In the genomic region with DNA sequence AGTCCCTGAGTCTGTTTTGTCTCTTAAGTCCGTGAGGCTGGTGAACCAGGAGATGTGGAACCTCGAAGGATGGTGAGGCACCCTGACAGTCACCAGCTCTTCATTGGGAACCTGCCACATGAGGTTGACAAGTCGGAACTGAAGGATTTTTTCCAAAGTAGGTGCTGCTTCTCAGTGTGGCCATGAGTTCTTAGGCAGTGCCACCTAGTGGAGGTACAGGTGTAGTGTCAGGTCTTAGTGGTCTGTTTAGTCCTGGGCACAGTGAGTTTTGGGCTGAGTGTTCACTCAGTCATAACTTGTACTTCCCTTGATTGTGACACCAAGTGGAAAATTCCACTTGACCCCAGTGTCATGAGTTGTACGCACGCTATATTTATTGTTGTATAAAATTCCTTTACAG, we compare ENCODE assay signal across 9 mouse cellular contexts. TPM values are rescaled to one million over a fixed set of nuclear protein-coding genes. Genes with fewer than 3 reads are reported as not detected.
DNase-seq lines count a peak whose midpoint lies in the region; ATAC-seq and TF ChIP-seq lines count a peak whose summit lies in the region.
"Had no signal": no experiment of that assay in that cellular context is flagged by ENCODE, and none has a peak within 500 bp of the region (broad histone marks: within the 10 kb centered on the region; RNA-seq: fewer than 3 reads in every experiment).

No protein-coding gene starts in this region.

- WGBS in heart, embryonic 16.5 days, result 36% methylated on average over 5 of the region's 5 CpGs
- 65% methylated on average over 5 of the region's 5 CpGs for WGBS in spleen, adult 2 months

- H3K36me3 ChIP-seq in heart, embryonic 16.5 days (ENCODE audit: control insufficient read depth, insufficient read depth), result peaks cover 68% of the 10 kb centered on the region
- peaks cover 40% of the 10 kb centered on the region for H3K36me3 ChIP-seq in spleen, adult 2 months (ENCODE audit: control insufficient read depth, insufficient read depth, low read length)

- no peak overlapping the region for H3K4me3 ChIP-seq in heart, embryonic 16.5 days (ENCODE audit: low read length)
- no peak overlapping the region for H3K4me3 ChIP-seq in spleen, adult 2 months (ENCODE audit: extremely low read depth, insufficient read depth, insufficient read length)
- H3K4me3 ChIP-seq: liver, embryonic 15.5 days had no signal

- no peak overlapping the region for H3K4me2 ChIP-seq in heart, embryonic 16.5 days (ENCODE audit: low read depth, low read length)
- H3K4me2 ChIP-seq: liver, embryonic 15.5 days had no signal

- H3K27me3 ChIP-seq in heart, embryonic 16.5 days (ENCODE audit: control insufficient read depth, insufficient read depth, low read length), result no peaks in the 10 kb centered on the region
- H3K27me3 ChIP-seq in spleen, adult 2 months (ENCODE audit: control insufficient read depth, insufficient read depth, low read length), result no peaks in the 10 kb centered on the region
- H3K27me3 ChIP-seq: liver, embryonic 15.5 days had no signal

- no peak overlapping the region for H3K9ac ChIP-seq in heart, embryonic 16.5 days (ENCODE audit: low read length)
- H3K9ac ChIP-seq: liver, embryonic 15.5 days had no signal

- peak; percentile 53; the same call in 1 of the 2 replicates for TF ChIP-seq CTCF in spleen, adult 2 months (IDR thresholded peaks at IDR 0.05; ENCODE audit: extremely low read depth, insufficient read depth, insufficient read length, insufficient replicate concordance)

- no peak overlapping the region for H3K27ac ChIP-seq in heart, embryonic 16.5 days (ENCODE audit: low read length)
- no peak overlapping the region for H3K27ac ChIP-seq in spleen, adult 2 months (ENCODE audit: insufficient read depth, low read length)
- H3K27ac ChIP-seq: liver, embryonic 15.5 days had no signal

- no peak for DNase-seq in cerebellum, postnatal 4 days (ENCODE audit: low spot score in 2 of 2)
- DNase-seq in CD8-positive naive resting alpha-beta T cell, adult 2 months (ENCODE audit: low read depth in 2 of 2, low spot score in 2 of 2), result peak; percentile 13 to 41
- peak; percentile 31 for DNase-seq in c-Kit-negative CD71-positive TER-119-positive erythroid progenitor cells, embryonic 14.5 days (ENCODE audit: low read depth, low spot score)
- peak; percentile 56 to 63 for DNase-seq in kidney, postnatal 25 days
- peak; percentile 29 to 57 for DNase-seq in lung, postnatal 4 days
- DNase-seq in spleen, adult 2 months (ENCODE audit: low read depth in 1 of 2, low spot score in 2 of 2), result peak; percentile 25 to 28

- TF ChIP-seq POLR2A in spleen, adult 2 months (IDR thresholded peaks at IDR 0.05; ENCODE audit: low read depth, low read length), result no peak

- no peaks in the 10 kb centered on the region for H3K4me1 ChIP-seq in heart, embryonic 16.5 days (ENCODE audit: control insufficient read depth, insufficient read depth, low read length)
- H3K4me1 ChIP-seq in spleen, adult 2 months (ENCODE audit: control insufficient read depth, insufficient read depth, insufficient read length), result no peaks in the 10 kb centered on the region
- H3K4me1 ChIP-seq: liver, embryonic 15.5 days had no signal

- ATAC-seq in cerebellum, adult (ENCODE audit: insufficient number of reproducible peaks, low FRiP score, low TSS enrichment), result 0 out of 2 replicates have a peak, but pooled peaks have one; percentile 49
- peak; percentile 38; the same call in 1 of the 2 replicates for ATAC-seq in heart, embryonic 16.5 days (replicated peaks; ENCODE audit: extremely low read depth, insufficient read depth, low FRiP score)

- H3K9me3 ChIP-seq in heart, embryonic 16.5 days (replicated peaks; ENCODE audit: control insufficient read depth, low read length), result no peaks in the 10 kb centered on the region
- H3K9me3 ChIP-seq: liver, embryonic 15.5 days had no signal

RNA-seq across cellular contexts. Expression of a gene that starts 28.4 kb away (rescaled TPM):
- polyA plus RNA-seq in heart, embryonic 16.5 days (2015; fragmentation: Nextera tagmentation; extraction: Ambion mirVana), result 104 and 106 TPM in 2 replicates
- 25.1 and 25.3 TPM in 2 replicates for polyA plus RNA-seq in spleen, adult 2 months (2012; rRNA removed)

RNA-seq across cellular contexts. Expression of a gene that starts 36.8 kb away (rescaled TPM):
- polyA plus RNA-seq in heart, embryonic 16.5 days (2015; fragmentation: Nextera tagmentation; extraction: Ambion mirVana), result 213 and 263 TPM in 2 replicates
- polyA plus RNA-seq in spleen, adult 2 months (2012; rRNA removed), result 237 and 367 TPM in 2 replicates

Comparison
In these comparisons a context has a peak if more than half of its experiments do, and no peak if none do; other contexts are left out.
1. DNase-seq: peak in CD8-positive naive resting alpha-beta T cell, adult 2 months (2 of 2), c-Kit-negative CD71-positive TER-119-positive erythroid progenitor cells, embryonic 14.5 days (single experiment), kidney, postnatal 25 days (2 of 2), lung, postnatal 4 days (2 of 2) and spleen, adult 2 months (2 of 2); none in cerebellum, postnatal 4 days (0 of 2).